Mouse (Mus musculus): ENCODE measurements around the gene Gm21905. TPM values are rescaled to one million over a fixed set of nuclear protein-coding genes. Genes with fewer than 3 reads are reported as not detected.
A peak's percentile ranks its signal among the peaks of the same experiment; 100 is the strongest.

Gm21905 gene
- polyA plus RNA-seq, 1 experiment from 2014 or later = not detected

GRCm38 (mm10) chr5:67944074-67944785 lies 2.0 kb downstream of the Gm21905 start:
- Histone ChIP-seq H3K27me3 (ENCODE audit: control insufficient read depth, insufficient read depth, low read depth, low read length) (no peaks in the 10 kb centered on the region), H3K36me3 (ENCODE audit: control insufficient read depth, insufficient read depth, low read length) (no peaks in the 10 kb centered on the region), H3K4me1 (ENCODE audit: control insufficient read depth, insufficient read depth, low read length) (no peaks in the 10 kb centered on the region), H3K4me2 (ENCODE audit: low read length) (no peak overlapping the region), H3K9ac (ENCODE audit: low read depth, low read length) (no peak overlapping the region), H3K4me3 (ENCODE audit: low read depth, low read length) (no peak overlapping the region), H3K27ac (ENCODE audit: low read length) (no peak overlapping the region), H3K9me3 (replicated peaks; ENCODE audit: control insufficient read depth, low read length, poor library complexity, severe bottlenecking) (peaks cover 2% of the 10 kb centered on the region; the same call in 1 of the 2 replicates)
- 93% methylated on average over 1 of the region's 1 CpGs for WGBS
- no peak for ATAC-seq

DNA sequence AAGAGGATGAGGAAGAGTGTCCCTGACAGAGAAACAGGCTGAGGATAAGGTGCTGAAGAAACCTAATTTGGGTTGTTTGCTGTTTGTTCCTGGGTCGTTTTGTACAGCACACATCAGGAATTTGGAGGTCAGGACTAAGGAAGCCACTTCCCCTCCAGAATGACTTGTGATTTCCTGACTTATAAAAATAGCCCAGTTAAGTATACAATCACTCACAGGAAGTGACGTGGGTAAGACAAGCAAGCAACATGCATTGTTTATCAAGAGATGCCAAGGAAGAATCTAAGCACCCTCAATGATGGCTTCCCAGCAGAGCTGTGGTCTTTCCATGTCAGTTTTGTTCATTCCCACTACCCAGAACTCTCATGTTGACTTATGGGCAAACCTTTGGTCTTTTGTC lies 3.0 kb downstream of the Gm21905 start:
- ATAC-seq = no peak
- H3K27ac ChIP-seq (ENCODE audit: low read length) = no peak overlapping the region
- no peaks in the 10 kb centered on the region for H3K4me1 ChIP-seq (ENCODE audit: control insufficient read depth, insufficient read depth, low read length)
- no peaks in the 10 kb centered on the region for H3K36me3 ChIP-seq (ENCODE audit: control insufficient read depth, insufficient read depth, low read length)
- peaks cover 2% of the 10 kb centered on the region; the same call in 1 of the 2 replicates for H3K9me3 ChIP-seq (replicated peaks; ENCODE audit: control insufficient read depth, low read length, poor library complexity, severe bottlenecking)
- H3K4me3 ChIP-seq (ENCODE audit: low read depth, low read length) = no peak overlapping the region
- WGBS = 79% methylated on average over 2 of the region's 2 CpGs
- H3K27me3 ChIP-seq (ENCODE audit: control insufficient read depth, insufficient read depth, low read depth, low read length) = no peaks in the 10 kb centered on the region
- H3K9ac ChIP-seq (ENCODE audit: low read depth, low read length) = no peak overlapping the region
- no peak overlapping the region for H3K4me2 ChIP-seq (ENCODE audit: low read length)

GRCm38 (mm10) chr5:67941369-67941768 lies 4.9 kb downstream of the Gm21905 start, which contains the start of gene Gm5108:
Gm5108 (plus strand) TSS chr5:67941669.
- Histone ChIP-seq H3K27ac (ENCODE audit: low read length) (no peak within 1 kb of the TSS), H3K4me1 (ENCODE audit: control insufficient read depth, insufficient read depth, low read length) (no peaks in the 10 kb centered on the region), H3K4me2 (ENCODE audit: low read length) (no peak within 1 kb of the TSS), H3K27me3 (ENCODE audit: control insufficient read depth, insufficient read depth, low read depth, low read length) (no peaks in the 10 kb centered on the region), H3K36me3 (ENCODE audit: control insufficient read depth, insufficient read depth, low read length) (no peaks in the 10 kb centered on the region), H3K4me3 (ENCODE audit: low read depth, low read length) (no peak within 1 kb of the TSS), H3K9ac (ENCODE audit: low read depth, low read length) (no peak within 1 kb of the TSS), H3K9me3 (replicated peaks; ENCODE audit: control insufficient read depth, low read length, poor library complexity, severe bottlenecking) (peaks cover 2% of the 10 kb centered on the region; the same call in 1 of the 2 replicates)
- no peak for ATAC-seq
- 86% methylated on average over 2 of the region's 2 CpGs for WGBS

- Histone ChIP-seq H3K36me3 (ENCODE audit: control insufficient read depth, insufficient read depth, low read length) (no peaks in the 10 kb centered on the region), H3K27ac (ENCODE audit: low read length) (no peak overlapping the region), H3K9me3 (replicated peaks; ENCODE audit: control insufficient read depth, low read length, poor library complexity, severe bottlenecking) (no peaks in the 10 kb centered on the region; the same call in 1 of the 2 replicates), H3K4me1 (ENCODE audit: control insufficient read depth, insufficient read depth, low read length) (no peaks in the 10 kb centered on the region; the same call in 1 of the 2 replicates), H3K4me2 (ENCODE audit: low read length) (no peak overlapping the region), H3K4me3 (ENCODE audit: low read depth, low read length) (no peak overlapping the region), H3K9ac (ENCODE audit: low read depth, low read length) (no peak overlapping the region), H3K27me3 (ENCODE audit: control insufficient read depth, insufficient read depth, low read depth, low read length) (no peaks in the 10 kb centered on the region)
- no peak for ATAC-seq
- 96% methylated on average over 2 of the region's 2 CpGs for WGBS
These were observed 14.6 kb downstream of the Gm21905 start for GRCm38 (mm10) chr5:67931623-67932022.

DNA sequence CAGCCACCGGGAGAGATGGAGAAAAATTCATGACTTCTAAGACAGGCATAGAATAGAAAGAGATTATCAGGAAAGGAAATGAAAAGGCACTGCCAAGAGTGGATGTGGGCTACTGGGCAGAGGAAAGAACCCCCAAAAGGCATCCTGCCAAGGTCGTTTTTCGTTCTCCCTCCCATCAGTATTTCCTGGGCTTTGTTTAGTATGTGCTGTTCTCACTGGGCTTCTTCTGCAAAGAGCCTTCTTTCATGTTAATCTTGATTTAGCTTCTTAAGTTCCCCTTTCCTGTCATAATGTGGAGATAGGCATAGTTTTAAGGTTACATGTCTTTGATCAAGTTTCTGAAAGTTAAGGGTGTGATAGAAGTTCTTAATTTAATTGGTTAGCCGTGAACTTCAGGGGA lies 15.6 kb downstream of the Gm21905 start:
- Histone ChIP-seq H3K4me2 (ENCODE audit: low read length) (no peak overlapping the region), H3K27ac (ENCODE audit: low read length) (no peak overlapping the region), H3K9me3 (replicated peaks; ENCODE audit: control insufficient read depth, low read length, poor library complexity, severe bottlenecking) (no peaks in the 10 kb centered on the region; the same call in 1 of the 2 replicates), H3K9ac (ENCODE audit: low read depth, low read length) (no peak overlapping the region), H3K4me1 (ENCODE audit: control insufficient read depth, insufficient read depth, low read length) (no peaks in the 10 kb centered on the region), H3K27me3 (ENCODE audit: control insufficient read depth, insufficient read depth, low read depth, low read length) (no peaks in the 10 kb centered on the region), H3K36me3 (ENCODE audit: control insufficient read depth, insufficient read depth, low read length) (no peaks in the 10 kb centered on the region), H3K4me3 (ENCODE audit: low read depth, low read length) (no peak overlapping the region)
- 61% methylated on average over 4 of the region's 4 CpGs for WGBS
- no peak for ATAC-seq

DNA sequence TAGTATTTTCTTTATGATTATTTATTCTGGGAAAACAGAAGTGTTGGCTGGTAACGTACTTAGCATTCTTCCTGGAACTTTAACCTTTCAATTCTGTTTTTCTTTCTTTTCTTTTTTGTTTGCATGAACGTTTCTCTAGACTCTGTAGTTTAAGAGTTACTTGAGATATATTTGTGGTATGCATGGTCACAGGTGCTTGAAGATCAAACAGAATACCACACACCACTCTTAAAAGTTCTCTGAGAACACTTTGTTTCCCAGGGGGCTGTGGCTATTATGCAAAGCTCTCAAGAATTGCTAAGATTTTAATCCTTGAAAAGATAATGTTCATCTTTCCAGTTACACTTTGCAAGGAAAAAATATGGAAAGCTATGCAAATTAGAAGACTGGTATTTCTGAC lies 41.7 kb downstream of the Gm21905 start:
- H3K4me3 ChIP-seq (ENCODE audit: low read depth, low read length) = no peak overlapping the region
- H3K27ac ChIP-seq (ENCODE audit: low read length) = no peak overlapping the region
- 50% methylated on average over 2 of the region's 2 CpGs for WGBS
- no peak overlapping the region for H3K9ac ChIP-seq (ENCODE audit: low read depth, low read length)
- no peak for ATAC-seq
- no peaks in the 10 kb centered on the region for H3K36me3 ChIP-seq (ENCODE audit: control insufficient read depth, insufficient read depth, low read length)
- H3K4me2 ChIP-seq (ENCODE audit: low read length) = no peak overlapping the region
- no peaks in the 10 kb centered on the region for H3K4me1 ChIP-seq (ENCODE audit: control insufficient read depth, insufficient read depth, low read length)
- H3K9me3 ChIP-seq (replicated peaks; ENCODE audit: control insufficient read depth, low read length, poor library complexity, severe bottlenecking) = no peaks in the 10 kb centered on the region
- H3K27me3 ChIP-seq (ENCODE audit: control insufficient read depth, insufficient read depth, low read depth, low read length) = no peaks in the 10 kb centered on the region

GRCm38 (mm10) chr5:67898921-67899320 lies 47.3 kb downstream of the Gm21905 start:
- Histone ChIP-seq H3K9ac (ENCODE audit: low read depth, low read length) (no peak overlapping the region), H3K27me3 (ENCODE audit: control insufficient read depth, insufficient read depth, low read depth, low read length) (no peaks in the 10 kb centered on the region), H3K36me3 (ENCODE audit: control insufficient read depth, insufficient read depth, low read length) (no peaks in the 10 kb centered on the region), H3K27ac (ENCODE audit: low read length) (no peak overlapping the region), H3K4me2 (ENCODE audit: low read length) (no peak overlapping the region), H3K9me3 (replicated peaks; ENCODE audit: control insufficient read depth, low read length, poor library complexity, severe bottlenecking) (no peaks in the 10 kb centered on the region), H3K4me1 (ENCODE audit: control insufficient read depth, insufficient read depth, low read length) (no peaks in the 10 kb centered on the region), H3K4me3 (ENCODE audit: low read depth, low read length) (no peak overlapping the region)
- 93% methylated on average over 1 of the region's 1 CpGs for WGBS
- ATAC-seq = no peak

- no peaks in the 10 kb centered on the region for H3K27me3 ChIP-seq (ENCODE audit: control insufficient read depth, insufficient read depth, low read depth, low read length)
- no peak overlapping the region for H3K27ac ChIP-seq (ENCODE audit: low read length)
- H3K4me2 ChIP-seq (ENCODE audit: low read length) = peak overlapping the region; percentile 3
- H3K4me3 ChIP-seq (ENCODE audit: low read depth, low read length) = no peak overlapping the region
- no peaks in the 10 kb centered on the region for H3K9me3 ChIP-seq (replicated peaks; ENCODE audit: control insufficient read depth, low read length, poor library complexity, severe bottlenecking)
- 31% methylated on average over 9 of the region's 9 CpGs for whole genome bisulfite sequencing
- no peaks in the 10 kb centered on the region for H3K36me3 ChIP-seq (ENCODE audit: control insufficient read depth, insufficient read depth, low read length)
- H3K4me1 ChIP-seq (ENCODE audit: control insufficient read depth, insufficient read depth, low read length) = peaks cover 4% of the 10 kb centered on the region
- ATAC-seq = 0 out of 2 replicates have a peak, but pooled peaks have one; percentile 36
- no peak overlapping the region; the same call in 1 of the 2 replicates for H3K9ac ChIP-seq (ENCODE audit: low read depth, low read length)
These were observed 61.6 kb downstream of the Gm21905 start for GRCm38 (mm10) chr5:67884422-67885210.
